Mouse (Mus musculus): ENCODE results near the gene Gm4871. TPM values are rescaled to one million over a fixed set of nuclear protein-coding genes. Genes with fewer than 3 reads are reported as not detected.

Gene Gm4871
- polyA plus RNA-seq, 1 experiment from 2014 or later: not detected

DNA sequence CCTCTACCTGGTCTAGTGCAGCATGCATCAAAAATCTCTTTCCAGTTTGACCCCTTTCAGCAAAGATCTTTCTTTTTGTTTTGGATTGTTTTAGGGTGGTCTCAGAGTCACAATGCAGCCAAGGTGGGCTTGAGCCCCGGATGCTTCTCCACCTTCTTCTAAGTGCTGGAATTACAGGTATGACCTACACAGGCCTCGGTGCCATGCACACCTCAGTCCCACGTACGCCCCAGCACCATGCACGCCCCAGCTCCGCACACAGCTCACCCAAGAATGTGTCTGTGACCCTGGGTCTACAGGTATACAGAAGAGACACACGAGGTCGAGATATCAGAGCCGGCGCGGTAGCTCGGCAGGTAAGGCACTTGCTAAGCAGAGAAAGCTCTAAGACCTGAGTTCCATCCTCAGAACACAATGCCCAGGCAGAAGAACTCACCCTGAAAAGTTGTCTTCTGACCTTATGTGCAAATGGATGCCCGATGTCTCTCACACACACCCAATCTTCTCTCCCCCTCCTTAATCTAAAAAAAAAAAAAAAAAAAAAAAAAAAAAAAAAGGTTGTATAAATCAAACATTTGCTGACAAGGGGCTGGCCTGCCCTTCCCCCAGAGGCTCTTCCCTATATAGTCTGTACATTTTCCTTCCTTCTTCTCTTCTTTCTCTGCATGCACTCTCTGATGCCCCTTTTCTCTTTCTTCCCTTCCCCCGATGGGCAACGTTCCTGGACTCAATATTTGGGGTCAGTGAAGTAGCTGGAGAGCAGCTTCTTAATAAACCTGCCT lies 23.5 kb downstream of the Gm4871 start:
- no peak overlapping the region for H3K27ac ChIP-seq (ENCODE audit: low read depth, low read length)
- H3K27me3 ChIP-seq (replicated peaks; ENCODE audit: control insufficient read depth, insufficient read depth, low read length): no peaks in the 10 kb centered on the region
- ATAC-seq: no peak
- 93% methylated on average over 15 of the region's 15 CpGs for WGBS
- H3K4me3 ChIP-seq (ENCODE audit: low read length): no peak overlapping the region
- no peaks in the 10 kb centered on the region for H3K9me3 ChIP-seq (ENCODE audit: control insufficient read depth, low read length)
- no peak overlapping the region for H3K9ac ChIP-seq (ENCODE audit: low read depth, low read length)
- H3K4me1 ChIP-seq (ENCODE audit: control insufficient read depth, insufficient read depth, low read depth, low read length): no peaks in the 10 kb centered on the region
- no peaks in the 10 kb centered on the region for H3K36me3 ChIP-seq (ENCODE audit: control insufficient read depth, insufficient read depth, low read length)
- H3K4me2 ChIP-seq (ENCODE audit: low read length): no peak overlapping the region

DNA sequence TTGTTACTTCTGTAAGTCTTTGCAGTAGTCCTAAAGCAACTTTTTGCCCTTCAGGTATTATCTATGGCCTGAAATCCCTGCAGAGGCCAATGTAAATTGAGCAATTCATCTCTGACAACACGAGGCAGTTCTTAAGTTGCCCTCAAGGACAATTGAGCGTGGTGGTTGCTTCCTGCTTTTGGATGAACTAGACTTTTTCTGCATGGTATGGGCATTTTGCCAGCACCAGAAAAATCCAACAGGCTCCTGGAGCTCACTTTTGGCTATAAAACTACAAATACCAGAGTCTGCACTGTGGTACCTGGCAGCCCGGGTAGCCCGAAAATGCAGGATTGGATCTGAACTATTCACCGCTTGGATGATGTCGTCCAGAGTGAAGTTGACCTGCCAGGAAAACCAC lies 27.0 kb downstream of the Gm4871 start:
- no peaks in the 10 kb centered on the region for H3K4me1 ChIP-seq (ENCODE audit: control insufficient read depth, insufficient read depth, low read depth, low read length)
- no peaks in the 10 kb centered on the region for H3K36me3 ChIP-seq (ENCODE audit: control insufficient read depth, insufficient read depth, low read length)
- no peaks in the 10 kb centered on the region for H3K9me3 ChIP-seq (ENCODE audit: control insufficient read depth, low read length)
- no peak overlapping the region for H3K4me3 ChIP-seq (ENCODE audit: low read length)
- WGBS: 86% methylated on average over 6 of the region's 6 CpGs
- H3K9ac ChIP-seq (ENCODE audit: low read depth, low read length): no peak overlapping the region
- no peaks in the 10 kb centered on the region for H3K27me3 ChIP-seq (replicated peaks; ENCODE audit: control insufficient read depth, insufficient read depth, low read length)
- no peak for ATAC-seq
- H3K4me2 ChIP-seq (ENCODE audit: low read length): no peak overlapping the region
- H3K27ac ChIP-seq (ENCODE audit: low read depth, low read length): no peak overlapping the region

DNA sequence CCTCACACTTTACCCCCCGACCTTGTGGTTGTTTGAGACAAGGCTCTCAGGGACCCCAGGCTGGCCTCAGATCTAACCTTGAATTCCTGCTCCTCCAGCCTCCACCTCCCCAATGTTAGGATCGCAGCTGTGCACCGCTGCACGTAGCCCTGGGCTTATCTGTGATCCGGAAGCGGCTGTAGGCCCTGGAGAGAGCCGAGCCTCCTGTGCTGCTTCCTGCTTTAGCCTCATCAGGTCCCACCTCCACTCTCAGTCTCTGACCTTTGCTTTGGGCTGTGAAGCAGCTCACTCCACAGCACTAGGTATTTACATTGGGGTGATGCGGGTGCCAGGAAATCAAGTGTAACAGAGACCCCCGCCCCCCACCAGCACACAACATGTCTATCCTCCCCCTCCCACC lies 28.1 kb downstream of the Gm4871 start:
- Histone ChIP-seq H3K27ac (ENCODE audit: low read depth, low read length) (no peak overlapping the region), H3K9ac (ENCODE audit: low read depth, low read length) (no peak overlapping the region), H3K9me3 (ENCODE audit: control insufficient read depth, low read length) (no peaks in the 10 kb centered on the region), H3K27me3 (replicated peaks; ENCODE audit: control insufficient read depth, insufficient read depth, low read length) (no peaks in the 10 kb centered on the region), H3K4me2 (ENCODE audit: low read length) (no peak overlapping the region), H3K4me3 (ENCODE audit: low read length) (no peak overlapping the region), H3K4me1 (ENCODE audit: control insufficient read depth, insufficient read depth, low read depth, low read length) (no peaks in the 10 kb centered on the region), H3K36me3 (ENCODE audit: control insufficient read depth, insufficient read depth, low read length) (no peaks in the 10 kb centered on the region)
- 86% methylated on average over 9 of the region's 9 CpGs for WGBS
- no peak for ATAC-seq

DNA sequence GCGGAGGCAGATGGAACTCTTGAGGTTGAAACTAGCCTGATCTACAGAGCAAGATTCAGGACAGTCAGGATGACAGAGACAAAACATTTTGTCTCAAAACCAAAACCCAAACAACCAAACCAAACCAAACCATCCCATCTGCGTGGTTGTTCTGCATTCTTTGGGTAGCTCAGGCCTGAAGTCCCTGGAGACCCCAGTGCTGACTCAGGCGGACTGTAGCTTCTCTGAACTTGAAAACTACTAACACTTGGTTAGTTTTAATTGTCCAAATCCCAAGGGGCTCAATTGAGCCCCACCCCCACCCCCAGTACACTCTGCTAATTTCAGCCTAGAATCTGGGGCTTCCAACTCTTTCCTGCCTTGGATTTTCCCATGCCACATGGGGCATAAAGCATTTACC lies 29.2 kb downstream of the Gm4871 start:
- H3K9ac ChIP-seq (ENCODE audit: low read depth, low read length): no peak overlapping the region
- no peak for ATAC-seq
- H3K27me3 ChIP-seq (replicated peaks; ENCODE audit: control insufficient read depth, insufficient read depth, low read length): no peaks in the 10 kb centered on the region
- no peaks in the 10 kb centered on the region for H3K9me3 ChIP-seq (ENCODE audit: control insufficient read depth, low read length)
- no peaks in the 10 kb centered on the region for H3K36me3 ChIP-seq (ENCODE audit: control insufficient read depth, insufficient read depth, low read length)
- no peak overlapping the region for H3K4me3 ChIP-seq (ENCODE audit: low read length)
- 82% methylated on average over 3 of the region's 3 CpGs for WGBS
- no peaks in the 10 kb centered on the region for H3K4me1 ChIP-seq (ENCODE audit: control insufficient read depth, insufficient read depth, low read depth, low read length)
- no peak overlapping the region for H3K4me2 ChIP-seq (ENCODE audit: low read length)
- no peak overlapping the region for H3K27ac ChIP-seq (ENCODE audit: low read depth, low read length)

DNA sequence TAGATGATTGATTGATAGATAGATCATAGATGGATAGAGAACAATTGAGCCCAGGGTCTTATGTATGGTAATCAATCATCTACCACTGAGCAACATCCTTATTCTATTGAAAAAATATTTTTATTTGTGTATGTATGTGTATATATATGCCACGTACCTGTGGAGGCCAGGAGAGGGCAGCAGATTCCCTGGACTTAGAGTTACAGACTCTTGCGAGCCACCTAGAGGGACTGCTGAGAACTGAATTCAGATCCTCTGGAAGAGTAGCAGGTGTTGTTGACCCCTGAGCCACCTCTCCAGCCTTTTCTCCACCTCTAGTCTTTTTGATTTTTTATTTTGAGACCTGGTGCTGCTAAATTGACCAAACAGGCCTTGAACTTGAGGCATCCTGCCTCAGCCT lies 34.1 kb downstream of the Gm4871 start:
- WGBS: 18% methylated on average over 2 of the region's 2 CpGs
- no peak for ATAC-seq
- no peaks in the 10 kb centered on the region for H3K9me3 ChIP-seq (ENCODE audit: control insufficient read depth, low read length)
- no peaks in the 10 kb centered on the region for H3K4me1 ChIP-seq (ENCODE audit: control insufficient read depth, insufficient read depth, low read depth, low read length)
- no peak overlapping the region for H3K4me2 ChIP-seq (ENCODE audit: low read length)
- H3K27me3 ChIP-seq (replicated peaks; ENCODE audit: control insufficient read depth, insufficient read depth, low read length): no peaks in the 10 kb centered on the region
- H3K27ac ChIP-seq (ENCODE audit: low read depth, low read length): no peak overlapping the region
- no peak overlapping the region for H3K4me3 ChIP-seq (ENCODE audit: low read length)
- H3K36me3 ChIP-seq (ENCODE audit: control insufficient read depth, insufficient read depth, low read length): no peaks in the 10 kb centered on the region
- H3K9ac ChIP-seq (ENCODE audit: low read depth, low read length): no peak overlapping the region

DNA sequence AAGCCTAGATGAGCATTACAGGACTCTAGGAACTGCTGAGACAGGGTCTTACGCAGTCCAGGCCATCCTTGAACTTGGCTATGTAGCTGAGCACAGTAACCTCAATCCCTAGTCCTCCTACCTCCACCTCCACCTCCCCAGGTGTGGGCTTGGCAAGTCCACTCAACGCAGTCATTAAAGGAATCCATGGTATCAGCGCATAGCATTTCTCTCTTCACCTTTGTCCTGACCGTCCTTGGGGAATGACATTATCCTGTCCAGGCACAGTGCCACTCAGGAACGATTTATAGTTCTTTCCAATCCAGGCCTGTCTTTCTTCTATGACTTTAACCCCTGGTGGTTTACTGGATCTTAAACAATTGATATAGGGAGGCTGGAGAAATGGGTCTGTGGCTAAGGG lies 42.1 kb downstream of the Gm4871 start:
- no peak for ATAC-seq
- H3K4me3 ChIP-seq (ENCODE audit: low read length): no peak overlapping the region
- H3K9ac ChIP-seq (ENCODE audit: low read depth, low read length): no peak overlapping the region
- H3K27ac ChIP-seq (ENCODE audit: low read depth, low read length): no peak overlapping the region
- H3K27me3 ChIP-seq (replicated peaks; ENCODE audit: control insufficient read depth, insufficient read depth, low read length): no peaks in the 10 kb centered on the region
- no peaks in the 10 kb centered on the region for H3K4me1 ChIP-seq (ENCODE audit: control insufficient read depth, insufficient read depth, low read depth, low read length)
- no peaks in the 10 kb centered on the region for H3K36me3 ChIP-seq (ENCODE audit: control insufficient read depth, insufficient read depth, low read length)
- WGBS: 81% methylated on average over 5 of the region's 5 CpGs
- H3K4me2 ChIP-seq (ENCODE audit: low read length): no peak overlapping the region
- H3K9me3 ChIP-seq (ENCODE audit: control insufficient read depth, low read length): no peaks in the 10 kb centered on the region

DNA sequence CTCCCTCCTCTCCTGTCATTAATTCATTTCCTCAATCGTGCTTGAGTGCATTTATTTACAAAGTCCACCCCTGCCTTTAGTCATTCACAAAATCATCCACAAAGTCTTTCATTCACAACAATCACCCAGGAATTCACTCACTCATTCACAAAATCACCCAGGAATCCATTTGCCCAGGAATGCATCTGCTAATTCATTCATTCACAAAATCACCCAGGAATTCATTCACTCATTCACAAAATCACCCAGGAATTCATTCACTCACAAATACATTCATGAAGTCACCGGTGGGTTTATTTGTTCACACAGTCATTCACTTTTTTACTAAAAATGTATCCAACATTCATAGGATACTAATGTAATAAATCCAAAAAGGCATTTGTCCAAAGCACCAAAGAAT lies 42.5 kb downstream of the Gm4871 start:
- Histone ChIP-seq H3K36me3 (ENCODE audit: control insufficient read depth, insufficient read depth, low read length) (no peaks in the 10 kb centered on the region), H3K4me2 (ENCODE audit: low read length) (no peak overlapping the region), H3K27ac (ENCODE audit: low read depth, low read length) (no peak overlapping the region), H3K27me3 (replicated peaks; ENCODE audit: control insufficient read depth, insufficient read depth, low read length) (no peaks in the 10 kb centered on the region), H3K9me3 (ENCODE audit: control insufficient read depth, low read length) (no peaks in the 10 kb centered on the region), H3K4me3 (ENCODE audit: low read length) (no peak overlapping the region), H3K4me1 (ENCODE audit: control insufficient read depth, insufficient read depth, low read depth, low read length) (no peaks in the 10 kb centered on the region), H3K9ac (ENCODE audit: low read depth, low read length) (no peak overlapping the region)
- ATAC-seq: no peak
- WGBS: 44% methylated on average over 2 of the region's 2 CpGs

DNA sequence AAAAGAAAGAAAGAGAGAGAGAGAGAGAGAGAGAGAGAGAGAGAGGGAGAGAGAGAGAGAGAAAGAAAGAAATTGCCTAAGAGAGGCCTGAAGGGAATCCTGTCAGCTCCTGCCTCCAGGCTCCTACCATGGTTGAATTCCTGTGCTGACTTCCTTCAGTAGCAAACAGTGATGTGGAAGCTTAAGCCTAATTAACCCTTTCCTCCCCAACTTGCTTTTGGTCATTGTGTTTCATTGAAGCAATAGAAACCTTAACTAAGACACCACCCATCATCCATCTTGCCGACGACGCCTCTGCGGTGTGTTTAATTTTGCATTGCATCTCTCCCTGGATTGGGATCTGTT lies 43.5 kb downstream of the Gm4871 start:
- Histone ChIP-seq H3K4me1 (ENCODE audit: control insufficient read depth, insufficient read depth, low read depth, low read length) (no peaks in the 10 kb centered on the region), H3K4me2 (ENCODE audit: low read length) (no peak overlapping the region), H3K27ac (ENCODE audit: low read depth, low read length) (no peak overlapping the region), H3K9me3 (ENCODE audit: control insufficient read depth, low read length) (no peaks in the 10 kb centered on the region), H3K36me3 (ENCODE audit: control insufficient read depth, insufficient read depth, low read length) (no peaks in the 10 kb centered on the region), H3K9ac (ENCODE audit: low read depth, low read length) (no peak overlapping the region), H3K4me3 (ENCODE audit: low read length) (no peak overlapping the region), H3K27me3 (replicated peaks; ENCODE audit: control insufficient read depth, insufficient read depth, low read length) (no peaks in the 10 kb centered on the region)
- no peak for ATAC-seq
- 86% methylated on average over 4 of the region's 4 CpGs for WGBS

DNA sequence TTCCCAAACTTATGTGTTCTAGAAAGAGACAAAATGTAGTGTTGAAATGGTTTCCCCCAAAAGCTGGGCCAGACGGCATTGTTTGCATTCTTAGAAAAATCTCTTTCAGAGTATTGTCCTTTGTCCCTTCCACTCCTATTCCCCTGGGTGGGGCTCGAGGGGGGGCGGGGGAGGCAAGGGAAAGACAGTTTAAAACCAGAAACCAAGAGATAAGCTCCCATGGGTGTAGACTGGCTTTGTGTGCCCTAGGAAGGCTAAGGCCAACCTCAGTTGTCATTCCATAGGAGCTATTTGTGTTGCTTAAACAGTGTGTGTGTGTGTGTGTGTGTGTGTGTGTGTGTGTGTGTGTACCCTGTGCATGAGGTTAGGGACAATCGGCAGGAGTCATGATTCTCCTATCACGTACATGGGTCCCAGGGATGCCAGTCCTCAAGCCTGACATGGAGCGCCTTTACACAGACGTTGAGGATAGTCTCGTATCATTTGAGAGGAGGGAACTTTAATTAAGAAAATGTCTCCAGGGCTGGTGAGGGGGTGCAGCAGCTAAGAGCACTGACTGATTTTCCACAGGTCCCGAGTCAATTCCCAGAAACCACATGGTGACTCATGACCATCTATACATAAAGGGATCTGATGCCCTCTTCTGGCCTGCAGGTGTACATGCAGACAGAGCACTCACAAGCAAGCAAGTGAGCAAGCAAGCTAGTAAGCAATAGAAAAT lies 44.1 kb downstream of the Gm4871 start:
- H3K36me3 ChIP-seq (ENCODE audit: control insufficient read depth, insufficient read depth, low read length): no peaks in the 10 kb centered on the region
- WGBS: 51% methylated on average over 9 of the region's 9 CpGs
- no peak overlapping the region for H3K27ac ChIP-seq (ENCODE audit: low read depth, low read length)
- peak; percentile 80 for ATAC-seq
- H3K4me3 ChIP-seq (ENCODE audit: low read length): no peak overlapping the region
- H3K27me3 ChIP-seq (replicated peaks; ENCODE audit: control insufficient read depth, insufficient read depth, low read length): no peaks in the 10 kb centered on the region
- H3K9me3 ChIP-seq (ENCODE audit: control insufficient read depth, low read length): no peaks in the 10 kb centered on the region
- no peak overlapping the region for H3K9ac ChIP-seq (ENCODE audit: low read depth, low read length)
- no peaks in the 10 kb centered on the region for H3K4me1 ChIP-seq (ENCODE audit: control insufficient read depth, insufficient read depth, low read depth, low read length)
- H3K4me2 ChIP-seq (ENCODE audit: low read length): no peak overlapping the region

Data from hindbrain, embryonic 16.5 days (tissue).